Mouse (Mus musculus) hindbrain, embryonic 10.5 days (tissue): ENCODE measurements around the gene Glmn. TPM values are rescaled to one million over a fixed set of nuclear protein-coding genes. Genes with fewer than 3 reads are reported as not detected.
A peak's percentile ranks its signal among the peaks of the same experiment; 100 is the strongest.

ENCODE experiments used
- DNase-seq: peaks from one replicate; pipeline ENCODE4 v3.0.0-alpha.2; 2017; ENCODE audit warnings: low spot score
- H3K27ac ChIP-seq: fragments of 300-500 bp; sonication (generic); 2 replicates; pipeline ENCODE4 v1.5.1; 2016; ENCODE audit warnings: mild to moderate bottlenecking, moderate library complexity
- H3K27me3 ChIP-seq: fragments of 300-500 bp; sonication (generic); 2 replicates; pipeline ENCODE4 v1.6.1; 2016; ENCODE audit warnings: mild to moderate bottlenecking; ENCODE audit not compliant: poor library complexity, insufficient read depth, severe bottlenecking
- H3K36me3 ChIP-seq: fragments of 300-500 bp; sonication (generic); 2 replicates; pipeline ENCODE4 v1.6.1; 2016; ENCODE audit warnings: mild to moderate bottlenecking, moderate library complexity
- H3K4me1 ChIP-seq: fragments of 300-500 bp; sonication (generic); replicated peaks from 2 replicates; pipeline ENCODE4 v1.6.1; 2016; ENCODE audit warnings: mild to moderate bottlenecking
- H3K4me3 ChIP-seq: fragments of 300-500 bp; sonication (generic); 2 replicates; pipeline ENCODE4 v1.5.1; 2016; ENCODE audit warnings: mild to moderate bottlenecking, moderate library complexity
- H3K9me3 ChIP-seq: fragments of 300-500 bp; sonication (generic); 2 replicates; pipeline ENCODE4 v1.6.1; 2016; ENCODE audit warnings: mild to moderate bottlenecking, moderate library complexity
- WGBS: fragments of 180-500 bp; shearing (Covaris S2); methylation state at CpG from one replicate; pipeline ENCODE4 v1.1.7; 2016; 5-methylcytosine and 5-hydroxymethylcytosine counted together
- polyA plus RNA-seq: library from polyadenylated mRNA; unstranded; fragments of >200 nt; fragmentation: Nextera tagmentation; extraction: Ambion mirVana; gene quantifications from 2 replicates; pipeline ENCODE4 v1.2.1, GENCODE M21; 2016

The Glmn gene
- polyA plus RNA-seq, 1 experiment from 2014 or later = 28.4 TPM

DNA sequence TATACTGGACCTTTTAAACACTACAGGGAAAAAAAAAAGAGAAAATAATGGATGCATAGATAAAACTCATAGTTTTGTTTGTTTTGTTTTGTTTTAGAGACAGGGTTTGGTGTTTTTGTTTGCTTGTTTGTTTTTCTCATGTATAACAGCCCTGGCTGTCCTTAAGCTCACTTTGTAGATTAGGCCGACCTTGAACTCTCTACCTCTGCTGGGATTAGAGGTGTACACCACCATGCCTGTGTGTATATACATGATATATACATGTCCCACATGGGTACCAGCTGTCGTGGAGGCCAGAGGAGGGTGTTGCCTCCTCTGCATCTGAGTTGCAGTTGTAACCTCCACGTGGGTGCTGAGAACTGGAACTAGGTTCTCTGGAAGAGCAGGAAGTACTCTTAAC lies 49.2 kb downstream of the Glmn start:
- Histone ChIP-seq H3K9me3 (no peaks in the 10 kb centered on the region), H3K27ac (no peak overlapping the region), H3K4me1 (no peaks in the 10 kb centered on the region), H3K27me3 (no peaks in the 10 kb centered on the region), H3K36me3 (peaks cover 20% of the 10 kb centered on the region), H3K4me3 (no peak overlapping the region)
- 89% methylated on average over 3 of the region's 3 CpGs for WGBS
- DNase-seq = no peak

DNA sequence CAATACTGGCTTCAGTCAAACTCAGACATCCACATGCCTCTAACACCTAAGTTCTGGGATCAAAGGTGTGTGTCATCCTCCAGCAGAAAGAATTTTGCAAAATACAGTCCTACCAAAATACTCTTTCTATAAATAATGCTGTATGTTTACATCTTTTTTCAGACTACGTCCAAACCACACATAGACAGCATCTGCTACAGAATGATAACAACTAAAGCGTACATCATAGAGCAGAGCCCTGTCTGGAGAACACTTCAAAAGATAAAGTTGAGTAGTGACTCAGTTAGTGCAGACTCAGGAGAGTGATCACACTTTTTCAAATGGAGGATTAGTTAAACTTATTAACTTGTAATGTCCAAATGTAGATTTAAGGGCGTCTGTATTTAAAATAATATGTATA lies 49.7 kb downstream of the Glmn start:
- no peak for DNase-seq
- Histone ChIP-seq H3K4me1 (no peaks in the 10 kb centered on the region), H3K27ac (no peak overlapping the region), H3K36me3 (peaks cover 20% of the 10 kb centered on the region), H3K9me3 (no peaks in the 10 kb centered on the region), H3K27me3 (no peaks in the 10 kb centered on the region), H3K4me3 (no peak overlapping the region)
- WGBS = 90% methylated on average over 3 of the region's 3 CpGs

DNA sequence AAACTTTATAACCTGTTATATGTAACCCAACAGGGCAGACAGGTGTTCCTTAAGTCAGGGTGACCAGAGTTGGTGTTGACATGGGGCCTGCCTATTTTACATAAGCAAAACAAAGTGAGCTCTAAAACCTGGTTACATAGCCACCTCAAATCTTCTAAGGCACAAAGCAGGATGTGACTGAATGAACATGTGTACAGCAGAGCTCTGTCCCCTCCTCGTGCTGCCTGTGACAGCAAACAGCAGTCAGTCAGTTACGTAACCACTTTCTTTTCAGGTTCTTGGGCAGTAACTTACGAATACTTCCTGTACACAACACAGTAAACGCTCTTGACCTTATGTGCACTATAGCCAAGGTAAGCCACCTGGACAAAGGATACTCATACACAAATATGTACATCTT lies 51.8 kb downstream of the Glmn start:
- H3K27me3 ChIP-seq = no peaks in the 10 kb centered on the region
- DNase-seq = no peak
- no peak overlapping the region for H3K4me3 ChIP-seq
- H3K4me1 ChIP-seq = 0 out of 2 replicates have a peak, but pooled peaks cover 4% of the 10 kb centered on the region
- no peak overlapping the region for H3K27ac ChIP-seq
- peaks cover 10% of the 10 kb centered on the region for H3K36me3 ChIP-seq
- WGBS = 87% methylated on average over 4 of the region's 4 CpGs
- H3K9me3 ChIP-seq = no peaks in the 10 kb centered on the region

DNA sequence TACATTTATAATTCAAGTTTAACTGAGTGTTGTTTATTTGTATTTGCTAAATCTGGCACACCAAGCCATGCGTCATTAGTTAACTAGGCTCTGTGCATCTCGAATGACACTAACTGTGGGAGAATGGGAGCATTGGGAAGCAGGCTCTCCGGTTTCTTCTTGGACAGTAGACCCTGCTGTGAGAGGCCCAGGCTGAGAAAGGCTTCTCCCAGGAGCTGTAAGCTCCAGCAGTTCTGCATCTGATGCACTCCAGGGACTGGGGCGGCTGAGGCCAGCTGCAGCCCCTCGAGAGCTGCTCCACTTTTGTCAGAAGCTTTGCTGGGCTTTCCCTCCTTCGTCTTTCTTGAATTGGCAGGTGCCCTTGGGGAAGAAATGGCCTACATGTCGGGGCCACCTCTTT lies 56.0 kb downstream of the Glmn start:
- 28% methylated on average over 7 of the region's 7 CpGs for WGBS

DNA sequence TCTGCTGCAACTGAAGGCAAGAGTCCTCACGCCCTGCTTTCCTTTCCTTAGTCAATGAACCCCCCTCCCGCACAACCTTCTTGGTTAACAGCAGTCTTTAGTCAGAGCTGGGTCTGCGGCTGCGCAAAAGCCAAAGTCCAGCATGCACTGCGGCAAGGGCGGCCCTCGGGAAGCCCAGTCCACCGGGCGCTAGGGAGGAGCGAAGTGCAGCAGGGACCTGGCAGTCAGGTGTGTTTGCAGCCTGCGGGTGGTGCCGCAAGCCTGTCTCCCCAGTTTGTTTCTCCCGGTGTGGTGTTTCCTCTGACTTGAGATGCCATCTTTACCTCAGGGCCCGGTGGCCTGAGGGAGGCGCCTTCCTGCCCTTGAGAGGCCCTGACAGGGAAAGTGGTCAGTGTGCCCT lies 63.1 kb downstream of the Glmn start, which contains the start of gene 1700028K03Rik:
1700028K03Rik (plus strand) TSS at position 129 of the 400 bp plus-strand sequence.
- Histone ChIP-seq H3K36me3 (no peaks in the 10 kb centered on the region), H3K27ac (no peak within 1 kb of the TSS), H3K9me3 (no peaks in the 10 kb centered on the region), H3K4me3 (no peak within 1 kb of the TSS), H3K4me1 (no peaks in the 10 kb centered on the region), H3K27me3 (no peaks in the 10 kb centered on the region)
- DNase-seq = no peak
- WGBS = 72% methylated on average over 15 of the region's 15 CpGs

More for the DNA sequence above, 56.0 kb downstream of the Glmn start:
- H3K27me3 ChIP-seq = no peaks in the 10 kb centered on the region
- 0 out of 2 replicates have a peak, but pooled peaks cover 4% of the 10 kb centered on the region for H3K4me1 ChIP-seq
- H3K4me3 ChIP-seq = no peak overlapping the region
- no peak overlapping the region for H3K27ac ChIP-seq
- no peak for DNase-seq
- H3K9me3 ChIP-seq = no peaks in the 10 kb centered on the region
- H3K36me3 ChIP-seq = no peaks in the 10 kb centered on the region

DNA sequence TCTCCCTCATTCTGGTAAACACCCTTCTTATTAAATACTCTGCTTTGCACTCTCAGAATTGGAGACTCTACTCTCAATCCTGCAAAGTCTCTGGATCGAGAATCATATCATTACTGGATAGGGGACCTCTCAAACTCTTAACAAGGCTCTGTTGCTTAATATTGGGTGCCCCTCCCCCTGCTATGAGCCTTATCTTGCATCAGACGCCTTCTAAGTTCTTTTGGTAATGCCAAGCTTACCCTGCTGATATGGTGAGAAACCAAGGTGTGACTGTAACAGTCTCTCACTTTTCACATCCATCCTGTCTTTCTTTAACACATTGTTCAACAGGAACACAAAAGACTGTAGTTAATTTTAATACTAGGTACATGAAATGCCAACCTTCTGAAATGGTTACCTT lies 64.1 kb downstream of the Glmn start:
- Histone ChIP-seq H3K27ac (no peak overlapping the region), H3K27me3 (no peaks in the 10 kb centered on the region), H3K36me3 (no peaks in the 10 kb centered on the region), H3K9me3 (no peaks in the 10 kb centered on the region), H3K4me3 (no peak overlapping the region), H3K4me1 (no peaks in the 10 kb centered on the region)
- DNase-seq = no peak
- 67% methylated on average over 2 of the region's 2 CpGs for WGBS

DNA sequence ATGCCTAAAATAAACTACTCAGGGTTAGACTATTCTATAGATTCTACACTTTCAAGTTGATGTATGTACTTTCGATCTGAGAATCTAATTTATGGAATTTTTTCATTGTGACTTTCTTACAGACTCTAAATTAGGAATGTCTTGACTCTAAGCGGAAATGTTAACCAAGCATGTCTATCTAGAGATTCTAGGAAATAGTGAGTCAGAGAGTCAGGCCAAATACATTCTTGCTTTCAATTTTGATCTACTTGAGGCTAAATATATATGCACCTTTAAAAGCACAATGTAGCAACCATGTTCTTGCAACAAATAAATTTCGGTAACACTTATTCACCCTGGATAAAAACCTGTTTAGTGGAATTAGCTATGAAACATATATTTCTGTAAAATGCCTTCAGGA lies 68.8 kb downstream of the Glmn start:
- Histone ChIP-seq H3K9me3 (no peaks in the 10 kb centered on the region), H3K36me3 (no peaks in the 10 kb centered on the region), H3K27ac (no peak overlapping the region), H3K4me3 (no peak overlapping the region), H3K4me1 (no peaks in the 10 kb centered on the region), H3K27me3 (no peaks in the 10 kb centered on the region)
- DNase-seq = no peak
- WGBS = 93% methylated on average over 3 of the region's 3 CpGs

DNA sequence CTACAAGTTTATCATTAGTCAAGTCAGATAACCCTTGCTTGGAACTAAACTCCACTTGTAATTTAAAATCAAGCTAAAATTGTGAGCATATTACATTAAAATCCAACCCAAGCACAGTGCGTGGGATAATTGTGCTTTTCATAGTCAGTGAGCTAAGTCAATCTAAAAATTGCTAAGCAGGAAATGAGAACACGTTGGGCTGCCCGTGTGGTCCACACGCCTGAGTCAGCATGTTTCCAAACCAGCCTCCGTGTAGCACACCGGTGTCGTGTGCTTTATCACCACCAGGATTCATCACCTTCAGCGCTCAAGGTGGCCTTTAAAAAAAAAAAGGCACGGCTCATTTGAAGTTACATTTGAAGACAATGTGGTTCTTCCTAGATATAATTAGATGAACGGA lies 73.4 kb downstream of the Glmn start:
- DNase-seq = no peak
- Histone ChIP-seq H3K4me1 (no peaks in the 10 kb centered on the region), H3K27ac (no peak overlapping the region), H3K36me3 (no peaks in the 10 kb centered on the region), H3K27me3 (no peaks in the 10 kb centered on the region), H3K9me3 (no peaks in the 10 kb centered on the region), H3K4me3 (no peak overlapping the region)
- 89% methylated on average over 10 of the region's 10 CpGs for WGBS

DNA sequence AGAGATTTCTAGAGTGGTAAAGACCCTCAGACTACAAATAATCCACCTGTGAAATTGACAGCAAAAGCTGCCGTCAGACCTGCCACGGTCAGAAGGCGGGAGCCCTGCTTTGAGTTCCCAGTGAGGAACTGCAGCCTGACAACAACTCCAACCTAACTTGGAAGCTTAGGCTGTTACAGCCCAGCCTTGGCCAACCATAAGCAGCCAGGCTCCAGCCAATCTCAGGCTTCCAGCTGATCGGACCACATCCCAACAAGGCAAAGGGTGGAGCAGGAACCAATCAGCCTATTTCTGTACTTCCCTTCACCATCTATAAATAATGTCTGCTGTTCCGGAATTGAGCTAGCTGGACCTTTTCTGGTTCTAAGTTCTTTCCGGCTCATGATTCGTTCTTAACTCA lies 75.8 kb downstream of the Glmn start:
- no peaks in the 10 kb centered on the region for H3K27me3 ChIP-seq
- no peak for DNase-seq
- no peaks in the 10 kb centered on the region for H3K36me3 ChIP-seq
- 87% methylated on average over 7 of the region's 7 CpGs for WGBS
- no peaks in the 10 kb centered on the region for H3K4me1 ChIP-seq
- no peaks in the 10 kb centered on the region for H3K9me3 ChIP-seq
- no peak overlapping the region for H3K27ac ChIP-seq
- no peak overlapping the region for H3K4me3 ChIP-seq

DNA sequence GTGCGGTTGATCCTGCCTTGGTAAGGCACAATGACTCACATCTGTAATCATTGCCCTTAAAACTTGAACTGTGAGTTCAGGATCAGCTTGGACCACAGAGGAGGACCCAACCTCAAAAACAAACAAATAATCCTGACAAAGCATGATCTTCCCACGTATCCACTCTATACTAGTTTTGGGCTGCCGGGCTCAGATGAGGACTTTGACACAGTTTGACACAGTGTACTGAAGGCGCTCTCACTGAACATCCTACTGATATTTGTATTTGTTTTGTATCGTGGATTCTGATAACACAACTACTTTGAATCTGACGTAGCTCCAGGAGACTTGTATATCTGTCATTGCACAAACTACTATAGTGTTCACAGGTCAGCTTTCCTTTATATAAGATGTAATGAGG lies 76.3 kb downstream of the Glmn start:
- Histone ChIP-seq H3K4me3 (no peak overlapping the region), H3K27ac (no peak overlapping the region), H3K36me3 (no peaks in the 10 kb centered on the region), H3K27me3 (no peaks in the 10 kb centered on the region), H3K9me3 (no peaks in the 10 kb centered on the region), H3K4me1 (no peaks in the 10 kb centered on the region)
- WGBS = 94% methylated on average over 6 of the region's 6 CpGs
- no peak for DNase-seq

DNA sequence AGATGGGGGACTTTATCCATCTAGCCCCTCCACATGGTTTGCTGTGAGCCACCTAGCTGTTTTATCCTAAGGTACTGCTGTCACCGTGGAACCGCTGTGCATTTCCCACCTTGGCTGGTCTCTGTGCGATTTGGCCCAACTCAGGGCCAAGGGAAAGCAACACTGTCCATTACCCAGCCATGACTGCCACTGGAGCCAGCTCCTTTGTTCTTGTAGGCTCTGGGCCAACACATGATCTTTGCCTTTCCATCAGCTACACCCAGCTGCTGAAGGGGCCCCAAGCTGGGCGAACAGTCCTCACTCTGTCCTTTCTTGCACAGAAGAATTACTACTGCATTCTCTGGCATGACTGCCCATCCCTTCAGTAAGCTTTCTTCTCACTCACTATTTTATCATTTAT lies 79.1 kb downstream of the Glmn start:
- 93% methylated on average over 4 of the region's 4 CpGs for WGBS
- H3K4me1 ChIP-seq = no peaks in the 10 kb centered on the region
- H3K9me3 ChIP-seq = no peaks in the 10 kb centered on the region
- no peak overlapping the region for H3K27ac ChIP-seq
- H3K27me3 ChIP-seq = no peaks in the 10 kb centered on the region
- no peaks in the 10 kb centered on the region for H3K36me3 ChIP-seq
- DNase-seq = no peak
- H3K4me3 ChIP-seq = no peak overlapping the region

DNA sequence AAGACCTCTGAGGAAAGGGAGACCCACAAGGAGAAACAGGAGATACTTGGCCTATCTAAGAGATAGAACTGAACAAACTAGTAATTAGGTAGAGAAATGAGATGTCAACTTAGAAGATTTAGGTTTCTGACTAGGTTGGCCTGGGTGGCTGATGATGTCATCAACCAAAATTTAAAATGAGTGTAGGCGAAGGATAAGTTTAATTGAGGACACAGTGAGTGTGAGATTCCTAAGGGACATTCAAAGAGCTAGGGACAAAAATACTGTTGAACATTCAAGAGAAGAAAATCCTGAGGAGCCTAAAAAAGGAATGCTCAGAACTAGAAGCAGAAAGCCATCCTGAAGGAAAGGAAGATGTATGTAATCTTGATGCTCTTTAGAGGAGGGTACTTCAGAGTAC lies 81.6 kb downstream of the Glmn start:
- WGBS = 89% methylated on average over 1 of the region's 1 CpGs
- H3K36me3 ChIP-seq = no peaks in the 10 kb centered on the region
- H3K27me3 ChIP-seq = no peaks in the 10 kb centered on the region
- DNase-seq = no peak
- no peaks in the 10 kb centered on the region for H3K4me1 ChIP-seq
- no peak overlapping the region for H3K4me3 ChIP-seq
- H3K9me3 ChIP-seq = no peaks in the 10 kb centered on the region
- H3K27ac ChIP-seq = no peak overlapping the region

DNA sequence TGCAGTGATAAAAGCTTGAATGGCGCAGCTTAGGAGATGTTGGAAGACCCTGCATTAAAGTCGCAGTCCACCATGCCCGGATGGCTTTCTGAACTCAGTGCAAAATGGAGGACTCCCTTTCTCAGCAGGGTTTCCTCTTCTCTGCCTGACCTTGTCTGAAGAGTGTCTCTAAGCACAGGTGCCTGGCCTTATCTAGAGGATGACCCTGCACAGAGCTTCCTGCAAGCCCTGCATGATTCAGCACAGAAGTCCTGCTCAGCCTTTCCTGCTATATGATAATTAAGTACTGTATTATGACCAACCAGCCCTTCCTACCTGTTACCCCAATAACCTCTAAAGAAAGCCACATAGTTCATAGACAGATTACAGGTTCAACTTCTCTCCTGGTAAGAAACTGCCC lies 82.2 kb downstream of the Glmn start:
- Histone ChIP-seq H3K27ac (no peak overlapping the region), H3K4me3 (no peak overlapping the region), H3K27me3 (no peaks in the 10 kb centered on the region), H3K4me1 (no peaks in the 10 kb centered on the region), H3K9me3 (no peaks in the 10 kb centered on the region), H3K36me3 (no peaks in the 10 kb centered on the region)
- WGBS = 89% methylated on average over 3 of the region's 3 CpGs
- DNase-seq = no peak

DNA sequence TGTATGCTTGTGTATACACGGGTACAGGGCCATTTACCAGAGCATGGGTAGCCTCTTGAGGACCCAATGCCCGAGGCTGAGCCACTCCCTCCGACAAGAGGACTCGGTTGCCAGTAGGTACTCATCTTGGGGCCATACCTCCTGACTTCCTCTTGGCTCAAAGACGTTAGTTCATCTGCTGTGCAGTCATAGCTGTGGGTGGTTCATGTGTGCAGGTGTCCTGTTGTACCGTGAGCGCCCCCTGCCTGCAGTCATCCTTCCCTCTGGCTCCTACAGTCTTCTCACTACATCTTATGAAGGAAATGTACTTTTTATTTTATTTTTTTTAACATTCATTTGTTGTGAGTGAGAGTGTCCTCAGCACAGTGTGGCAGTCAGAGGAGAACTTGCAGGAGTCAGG lies 84.1 kb downstream of the Glmn start:
- H3K9me3 ChIP-seq = no peaks in the 10 kb centered on the region
- H3K27ac ChIP-seq = no peak overlapping the region
- WGBS = 52% methylated on average over 7 of the region's 7 CpGs
- DNase-seq = peak; percentile 38
- no peaks in the 10 kb centered on the region for H3K4me1 ChIP-seq
- no peaks in the 10 kb centered on the region for H3K36me3 ChIP-seq
- no peak overlapping the region for H3K4me3 ChIP-seq
- no peaks in the 10 kb centered on the region for H3K27me3 ChIP-seq
